Mouse (Mus musculus) thymus, adult 2 months (tissue): ENCODE results near the gene Pxylp1.

Experiments
- CTCF ChIP-seq: fragments of 200-500 bp; IDR thresholded peaks from 2 replicates; pipeline ENCODE4 v1.5.1; 2012; ENCODE audit warnings: mild to moderate bottlenecking, control low read depth, low read length, moderate library complexity, borderline replicate concordance; ENCODE audit not compliant: control insufficient read depth, poor library complexity, insufficient read depth; ENCODE audit errors: extremely low read depth
- POLR2A ChIP-seq: fragments of 200-500 bp; IDR thresholded peaks from 2 replicates; pipeline ENCODE4 v1.6.1; 2012; ENCODE audit warnings: mild to moderate bottlenecking, low read length, control low read depth, moderate library complexity; ENCODE audit not compliant: control insufficient read depth, poor library complexity, insufficient read depth; ENCODE audit errors: extremely low read depth

DNA sequence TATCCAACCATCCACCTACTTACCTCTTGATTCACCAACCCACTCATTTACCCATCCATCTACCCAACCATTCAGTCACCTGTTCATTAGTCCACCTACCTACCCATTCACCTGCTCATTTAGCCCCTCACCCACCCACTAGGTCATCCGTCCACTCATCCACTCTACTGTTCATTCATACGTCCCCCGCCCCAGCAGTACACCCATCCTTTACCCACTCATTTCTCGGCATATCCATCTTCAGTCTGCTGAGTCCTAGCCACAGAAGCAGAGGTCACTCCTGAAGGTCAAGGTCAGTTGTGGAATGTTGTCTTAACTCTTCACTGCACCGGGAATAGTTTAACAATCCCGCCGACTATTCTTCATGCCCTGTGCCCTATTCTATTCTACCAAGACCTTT is 23.6 kb upstream of the Pxylp1 start:
- no peak for TF ChIP-seq CTCF
- TF ChIP-seq POLR2A, result no peak
